Mouse (Mus musculus) layer of hippocampus, postnatal 10 days (tissue): ENCODE measurements at regions not wholly inside any gene's neighbourhood (a gene's known extent, or its start where the extent isn't known, plus 50 kb on each side); places are given as distances from the start of the nearest gene placed in this dataset.

Experiments used
- DNase-seq, 2 experiments: peaks; one replicate each; pipeline ENCODE4 v3.0.0; 2021; ENCODE audit warnings: low spot score in 2 of 2

- peak; percentile 9 to 27 for DNase-seq
These were observed 345.3 kb downstream of the Ppp1r3a start for GRCm38 (mm10) chr6:14409772-14410171.

DNA sequence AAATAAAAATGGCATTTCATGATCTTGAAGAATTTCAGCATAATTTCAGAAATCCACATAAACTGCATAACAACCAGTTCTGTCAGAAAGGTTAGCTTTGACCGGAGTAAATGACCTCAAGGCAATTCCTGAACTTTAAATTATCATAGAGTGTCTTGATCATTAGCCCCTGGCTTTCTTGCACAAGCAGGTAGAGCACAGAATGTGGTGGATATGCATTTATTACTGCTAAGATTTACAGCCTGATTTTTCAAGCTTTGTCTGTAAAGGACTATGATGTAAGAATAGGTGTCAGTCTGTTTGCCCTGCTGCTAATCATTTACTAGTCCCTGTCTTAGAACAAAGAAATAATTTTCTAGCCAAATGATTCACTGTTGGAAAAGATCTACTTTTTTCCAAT, 347.3 kb downstream of the Ppp1r3a start:
- no peak for DNase-seq

DNA sequence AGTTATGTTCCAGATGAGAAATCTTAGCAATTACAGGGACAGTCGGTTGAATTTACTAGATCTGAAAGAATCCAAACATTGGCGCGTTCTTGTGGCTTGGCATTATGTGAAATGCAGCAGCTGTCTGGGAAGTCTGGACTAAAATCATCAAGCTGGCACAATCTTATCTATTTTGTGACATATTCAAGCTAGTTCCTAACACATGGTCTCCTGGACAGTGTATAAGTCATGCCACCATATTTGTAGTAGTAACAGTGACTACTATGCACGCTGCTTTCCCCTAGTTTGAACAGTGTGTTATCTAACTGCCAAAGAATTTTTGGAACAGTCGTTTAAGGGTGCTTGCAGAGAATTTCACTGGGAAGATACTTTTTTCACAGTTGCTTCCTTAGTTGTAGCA, 396.8 kb downstream of the Ppp1r3a start:
- DNase-seq, result peak; percentile 8 to 32
